Mouse (Mus musculus): ENCODE measurements around the gene Fasn.

Gene Fasn

GRCm38 (mm10) chr11:120826016-120826953 lies 1.9 kb upstream of the Fasn start:
- DNase-seq (ENCODE audit: extremely low spot score): no peak

GRCm38 (mm10) chr11:120825289-120825863 lies 1.0 kb upstream of the Fasn start:
- DNase-seq (ENCODE audit: extremely low spot score): peak; percentile 28

GRCm38 (mm10) chr11:120824787-120825288 lies 491 bp upstream of the Fasn start:
- no peak for DNase-seq (ENCODE audit: extremely low spot score)

- DNase-seq (ENCODE audit: extremely low spot score): no peak
Observed at GRCm38 (mm10) chr11:120823551-120823947, 798 bp downstream of the Fasn start.

- DNase-seq (ENCODE audit: extremely low spot score): no peak
Observed at GRCm38 (mm10) chr11:120822831-120823550, 1.4 kb downstream of the Fasn start.

- DNase-seq (ENCODE audit: extremely low spot score): no peak
Observed at GRCm38 (mm10) chr11:120822321-120822720, 2.0 kb downstream of the Fasn start.

- DNase-seq (ENCODE audit: extremely low spot score): no peak
Observed at GRCm38 (mm10) chr11:120821076-120821922, 3.0 kb downstream of the Fasn start.

- no peak for DNase-seq (ENCODE audit: extremely low spot score)
Observed at GRCm38 (mm10) chr11:120820546-120820945, 3.8 kb downstream of the Fasn start.

- DNase-seq (ENCODE audit: extremely low spot score): no peak
Observed at GRCm38 (mm10) chr11:120819556-120819955, 4.8 kb downstream of the Fasn start.

- no peak for DNase-seq (ENCODE audit: extremely low spot score)
Observed at GRCm38 (mm10) chr11:120818251-120818650, 6.1 kb downstream of the Fasn start.

GRCm38 (mm10) chr11:120817358-120817757 lies 7.0 kb downstream of the Fasn start:
- DNase-seq (ENCODE audit: extremely low spot score): no peak

GRCm38 (mm10) chr11:120812068-120812467 lies 12.3 kb downstream of the Fasn start:
- DNase-seq (ENCODE audit: extremely low spot score): no peak

- DNase-seq (ENCODE audit: extremely low spot score): no peak
Observed at GRCm38 (mm10) chr11:120808010-120808409, 16.3 kb downstream of the Fasn start.

GRCm38 (mm10) chr11:120805375-120806298 lies 18.7 kb downstream of the Fasn start:
- DNase-seq (ENCODE audit: extremely low spot score): no peak

- no peak for DNase-seq (ENCODE audit: extremely low spot score)
Observed at GRCm38 (mm10) chr11:120804769-120805168, 19.6 kb downstream of the Fasn start.

- DNase-seq (ENCODE audit: extremely low spot score): no peak
Observed at GRCm38 (mm10) chr11:120804274-120804673, 20.1 kb downstream of the Fasn start.

GRCm38 (mm10) chr11:120800061-120800904 lies 24.1 kb downstream of the Fasn start:
- peak; percentile 90 for DNase-seq (ENCODE audit: extremely low spot score)

- no peak for DNase-seq (ENCODE audit: extremely low spot score)
Observed at GRCm38 (mm10) chr11:120799316-120799890, 24.9 kb downstream of the Fasn start.

GRCm38 (mm10) chr11:120798244-120798643 lies 26.1 kb downstream of the Fasn start:
- DNase-seq (ENCODE audit: extremely low spot score): no peak

All from embryo, embryonic 9.5 days (tissue).